Mouse (Mus musculus) hindbrain, embryonic 14.5 days (tissue): ENCODE measurements at regions not wholly inside any gene's neighbourhood (a gene's known extent, or its start where the extent isn't known, plus 50 kb on each side); places are given as distances from the start of the nearest gene placed in this dataset.

Experiments used
- ATAC-seq: fragments of 200-750 bp; cut with Nextera tagmentation; 2 replicates; pipeline ENCODE4 v1.8.0; 2017; ENCODE audit warnings: moderate number of reproducible peaks, mild to moderate bottlenecking, moderate TSS enrichment, moderate library complexity; ENCODE audit not compliant: low FRiP score
- DNase-seq: peaks from one replicate; pipeline ENCODE4 v3.0.0-alpha.2; 2015; ENCODE audit warnings: low spot score
- H3K27ac ChIP-seq: fragments of 300-500 bp; sonication (generic); 2 replicates; pipeline ENCODE4 v1.5.1; 2014; ENCODE audit warnings: mild to moderate bottlenecking, moderate library complexity
- H3K27me3 ChIP-seq: fragments of 300-500 bp; sonication (generic); 2 replicates; pipeline ENCODE4 v1.6.1; 2014; ENCODE audit warnings: mild to moderate bottlenecking, low read length, mixed read lengths; ENCODE audit not compliant: control insufficient read depth, insufficient read depth
- H3K36me3 ChIP-seq: fragments of 300-500 bp; sonication (generic); replicated peaks from 2 replicates; pipeline ENCODE4 v1.6.1; 2014; ENCODE audit not compliant: control insufficient read depth, insufficient read depth
- H3K4me1 ChIP-seq: fragments of 300-500 bp; sonication (generic); replicated peaks from 2 replicates; pipeline ENCODE4 v1.6.1; 2014; ENCODE audit warnings: antibody characterized with exemption, low read length, mixed read lengths; ENCODE audit not compliant: control insufficient read depth, insufficient read depth
- H3K4me2 ChIP-seq: fragments of 300-500 bp; sonication (generic); replicated peaks from 2 replicates; pipeline ENCODE4 v1.6.1; 2014; ENCODE audit warnings: mild to moderate bottlenecking, moderate library complexity
- H3K4me3 ChIP-seq: fragments of 300-500 bp; sonication (generic); replicated peaks from 2 replicates; pipeline ENCODE4 v1.5.1; 2014; ENCODE audit warnings: mild to moderate bottlenecking, low read length
- H3K9ac ChIP-seq: fragments of 300-500 bp; sonication (generic); 2 replicates; pipeline ENCODE4 v1.6.1; 2014
- H3K9me3 ChIP-seq: fragments of 300-500 bp; sonication (generic); 2 replicates; pipeline ENCODE4 v1.6.1; 2016; ENCODE audit warnings: low read length; ENCODE audit not compliant: control insufficient read depth
- WGBS: fragments of 180-500 bp; shearing (Covaris S2); extraction: QIAGEN DNeasy Blood & Tissue Kit; methylation state at CpG from one replicate; pipeline ENCODE4 v1.1.7; 2014; 5-methylcytosine and 5-hydroxymethylcytosine counted together

GRCm38 (mm10) chr10:38059050-38059449 lies 762.5 kb downstream of the Rfpl4b start:
- H3K4me1 ChIP-seq, result no peaks in the 10 kb centered on the region
- no peak overlapping the region for H3K9ac ChIP-seq
- DNase-seq, result no peak
- H3K27me3 ChIP-seq, result no peaks in the 10 kb centered on the region
- H3K27ac ChIP-seq, result no peak overlapping the region
- peaks cover 20% of the 10 kb centered on the region; the same call in 1 of the 2 replicates for H3K9me3 ChIP-seq
- no peaks in the 10 kb centered on the region for H3K36me3 ChIP-seq
- no peak for ATAC-seq
- WGBS, result 91% methylated on average over 8 of the region's 8 CpGs
- no peak overlapping the region for H3K4me3 ChIP-seq
- no peak overlapping the region for H3K4me2 ChIP-seq

- H3K4me1 ChIP-seq, result no peaks in the 10 kb centered on the region
- no peaks in the 10 kb centered on the region for H3K36me3 ChIP-seq
- no peak overlapping the region for H3K4me2 ChIP-seq
- no peak overlapping the region for H3K4me3 ChIP-seq
- DNase-seq (no peak), ATAC-seq (no peak)
- no peak overlapping the region for H3K9ac ChIP-seq
- H3K9me3 ChIP-seq, result no peaks in the 10 kb centered on the region
- 80% methylated on average over 2 of the region's 2 CpGs for WGBS
- no peaks in the 10 kb centered on the region for H3K27me3 ChIP-seq
- H3K27ac ChIP-seq, result no peak overlapping the region
Observed at GRCm38 (mm10) chr10:38010452-38010851, 811.1 kb downstream of the Rfpl4b start.

GRCm38 (mm10) chr10:37995691-37996445 lies 825.7 kb downstream of the Rfpl4b start:
- ATAC-seq (no peak), DNase-seq (no peak)
- H3K4me3 ChIP-seq, result no peak overlapping the region
- H3K27me3 ChIP-seq, result no peaks in the 10 kb centered on the region
- no peak overlapping the region for H3K4me2 ChIP-seq
- H3K9me3 ChIP-seq, result no peaks in the 10 kb centered on the region
- no peak overlapping the region for H3K27ac ChIP-seq
- H3K9ac ChIP-seq, result no peak overlapping the region
- no peaks in the 10 kb centered on the region for H3K4me1 ChIP-seq
- H3K36me3 ChIP-seq, result no peaks in the 10 kb centered on the region

- H3K4me3 ChIP-seq, result no peak overlapping the region
- no peaks in the 10 kb centered on the region for H3K36me3 ChIP-seq
- 0 out of 2 replicates have a peak overlapping the region, but pooled peaks have one; percentile 14 for H3K27ac ChIP-seq
- H3K9ac ChIP-seq, result no peak overlapping the region
- WGBS, result 38% methylated on average over 11 of the region's 11 CpGs
- H3K9me3 ChIP-seq, result no peaks in the 10 kb centered on the region
- peak; percentile 57 for DNase-seq
- peaks cover 10% of the 10 kb centered on the region; the same call in 1 of the 2 replicates for H3K4me1 ChIP-seq
- H3K27me3 ChIP-seq, result no peaks in the 10 kb centered on the region
- peak overlapping the region; percentile 15; the same call in 1 of the 2 replicates for H3K4me2 ChIP-seq
- ATAC-seq, result peak; percentile 66
Observed at GRCm38 (mm10) chr10:37988297-37989263, 833.0 kb downstream of the Rfpl4b start.

DNA sequence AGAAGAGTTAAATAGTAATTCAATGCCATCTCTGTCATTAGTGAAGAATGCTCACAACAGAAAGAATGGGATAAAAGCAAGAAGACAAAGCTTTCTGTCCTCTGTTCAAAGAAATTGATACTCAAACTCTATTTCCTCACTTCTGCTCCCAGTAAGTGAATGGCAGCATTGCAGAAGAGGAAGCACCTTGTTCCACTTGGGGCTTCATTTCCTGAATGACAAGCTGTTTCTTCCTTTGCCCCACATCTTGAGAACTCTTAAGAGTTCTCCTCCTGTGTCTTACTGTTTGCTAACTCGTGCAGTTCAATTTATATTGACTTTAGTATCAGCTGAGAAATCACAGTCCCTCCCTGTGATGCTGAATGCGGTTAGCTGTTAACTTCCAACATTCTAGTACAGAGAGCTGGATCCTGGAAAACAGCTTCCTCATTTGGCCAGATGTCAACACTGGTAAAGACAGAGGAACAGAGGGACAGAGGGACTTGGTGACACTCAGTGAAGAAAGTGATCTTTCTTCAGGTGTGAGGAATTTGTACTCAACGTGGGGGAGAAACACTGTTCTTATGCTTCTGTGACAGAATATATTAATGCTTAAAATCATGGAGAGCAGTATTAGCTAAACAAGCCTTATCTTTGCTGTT lies 840.3 kb upstream of the Marcks start:
- H3K9ac ChIP-seq, result no peak overlapping the region
- H3K4me1 ChIP-seq, result no peaks in the 10 kb centered on the region
- H3K27ac ChIP-seq, result no peak overlapping the region
- no peaks in the 10 kb centered on the region for H3K9me3 ChIP-seq
- no peak overlapping the region for H3K4me2 ChIP-seq
- DNase-seq (no peak), ATAC-seq (no peak)
- H3K36me3 ChIP-seq, result no peaks in the 10 kb centered on the region
- H3K27me3 ChIP-seq, result no peaks in the 10 kb centered on the region
- no peak overlapping the region for H3K4me3 ChIP-seq
- 71% methylated on average over 3 of the region's 3 CpGs for WGBS

DNA sequence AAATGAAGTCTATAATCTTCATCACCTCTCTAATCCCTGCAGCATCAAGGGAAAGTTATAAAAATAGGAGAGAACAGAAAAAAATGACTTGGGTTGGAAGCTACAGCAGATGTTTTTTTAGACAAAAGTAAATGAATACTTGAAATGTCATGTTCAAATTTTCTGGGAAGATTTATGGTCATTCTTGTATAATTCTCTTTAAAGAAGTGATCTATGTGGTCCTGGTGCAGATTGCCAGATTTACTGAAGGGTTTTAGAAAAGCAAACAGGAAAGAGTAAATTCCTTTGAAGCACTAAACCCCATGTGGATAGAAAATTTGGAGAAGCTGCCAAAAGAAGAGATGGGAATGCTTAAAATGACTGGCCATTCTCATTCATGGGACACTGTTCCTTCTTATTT lies 821.3 kb upstream of the Marcks start:
- no peaks in the 10 kb centered on the region for H3K36me3 ChIP-seq
- no peak overlapping the region for H3K4me3 ChIP-seq
- no peaks in the 10 kb centered on the region for H3K27me3 ChIP-seq
- no peaks in the 10 kb centered on the region for H3K4me1 ChIP-seq
- H3K4me2 ChIP-seq, result no peak overlapping the region
- no peaks in the 10 kb centered on the region for H3K9me3 ChIP-seq
- no peak overlapping the region for H3K27ac ChIP-seq
- ATAC-seq (no peak), DNase-seq (no peak)
- no peak overlapping the region for H3K9ac ChIP-seq

DNA sequence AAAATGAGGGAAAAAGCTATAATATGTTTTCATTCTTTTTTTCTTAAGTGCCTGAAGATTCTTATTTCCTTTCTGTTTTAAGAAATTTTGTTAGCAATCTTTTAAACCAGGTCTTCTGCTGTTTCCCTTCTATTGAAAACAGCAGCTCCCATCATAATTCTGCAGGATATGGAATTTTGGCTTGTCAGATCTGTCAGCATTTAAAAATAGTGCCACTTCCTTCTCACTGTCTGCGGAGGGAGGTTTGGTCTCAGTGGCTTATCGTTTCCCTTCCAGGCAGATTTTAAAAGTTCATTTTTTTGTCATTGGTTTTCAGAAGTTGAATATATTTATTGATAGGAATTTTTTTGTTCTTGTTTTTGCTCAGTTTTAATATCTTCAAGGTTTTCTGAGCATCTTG lies 776.1 kb upstream of the Marcks start:
- Histone ChIP-seq H3K4me2 (no peak overlapping the region), H3K27ac (no peak overlapping the region), H3K9ac (no peak overlapping the region), H3K4me3 (no peak overlapping the region), H3K4me1 (no peaks in the 10 kb centered on the region), H3K9me3 (no peaks in the 10 kb centered on the region), H3K27me3 (no peaks in the 10 kb centered on the region), H3K36me3 (no peaks in the 10 kb centered on the region)
- DNase-seq (no peak), ATAC-seq (no peak)
- WGBS, result 88% methylated on average over 2 of the region's 2 CpGs

GRCm38 (mm10) chr10:37911669-37912068 lies 772.9 kb upstream of the Marcks start:
- Histone ChIP-seq H3K27me3 (no peaks in the 10 kb centered on the region), H3K9me3 (no peaks in the 10 kb centered on the region), H3K9ac (no peak overlapping the region), H3K4me1 (no peaks in the 10 kb centered on the region), H3K36me3 (no peaks in the 10 kb centered on the region), H3K4me2 (no peak overlapping the region), H3K4me3 (no peak overlapping the region), H3K27ac (no peak overlapping the region)
- no peak for ATAC-seq
- DNase-seq, result no peak

GRCm38 (mm10) chr10:37908276-37908675 lies 769.6 kb upstream of the Marcks start:
- Histone ChIP-seq H3K27ac (no peak overlapping the region), H3K4me2 (no peak overlapping the region), H3K27me3 (no peaks in the 10 kb centered on the region), H3K4me1 (no peaks in the 10 kb centered on the region), H3K9me3 (no peaks in the 10 kb centered on the region), H3K4me3 (no peak overlapping the region), H3K9ac (no peak overlapping the region), H3K36me3 (no peaks in the 10 kb centered on the region)
- 65% methylated on average over 2 of the region's 2 CpGs for WGBS
- DNase-seq (no peak), ATAC-seq (no peak)
